Mouse (Mus musculus): ENCODE data around the gene Tmppe. TPM values are rescaled to one million over a fixed set of nuclear protein-coding genes. Genes with fewer than 3 reads are reported as not detected.

Tmppe gene
- polyA plus RNA-seq (2014; fragmentation: Illumina TruSeq; extraction: RNeasy Lipid Tissue Mini Kit (QIAGEN cat#74804); ENCODE audit: low read depth, low replicate concordance) = 0.43 TPM

GRCm38 (mm10) chr9:114400949-114401684 lies at the start of gene Tmppe, which contains the start of gene Glb1:
Gene Tmppe, plus strand, starts transcription at chr9:114401105.
Gene Glb1, plus strand, starts transcription at chr9:114401076.

DNA sequence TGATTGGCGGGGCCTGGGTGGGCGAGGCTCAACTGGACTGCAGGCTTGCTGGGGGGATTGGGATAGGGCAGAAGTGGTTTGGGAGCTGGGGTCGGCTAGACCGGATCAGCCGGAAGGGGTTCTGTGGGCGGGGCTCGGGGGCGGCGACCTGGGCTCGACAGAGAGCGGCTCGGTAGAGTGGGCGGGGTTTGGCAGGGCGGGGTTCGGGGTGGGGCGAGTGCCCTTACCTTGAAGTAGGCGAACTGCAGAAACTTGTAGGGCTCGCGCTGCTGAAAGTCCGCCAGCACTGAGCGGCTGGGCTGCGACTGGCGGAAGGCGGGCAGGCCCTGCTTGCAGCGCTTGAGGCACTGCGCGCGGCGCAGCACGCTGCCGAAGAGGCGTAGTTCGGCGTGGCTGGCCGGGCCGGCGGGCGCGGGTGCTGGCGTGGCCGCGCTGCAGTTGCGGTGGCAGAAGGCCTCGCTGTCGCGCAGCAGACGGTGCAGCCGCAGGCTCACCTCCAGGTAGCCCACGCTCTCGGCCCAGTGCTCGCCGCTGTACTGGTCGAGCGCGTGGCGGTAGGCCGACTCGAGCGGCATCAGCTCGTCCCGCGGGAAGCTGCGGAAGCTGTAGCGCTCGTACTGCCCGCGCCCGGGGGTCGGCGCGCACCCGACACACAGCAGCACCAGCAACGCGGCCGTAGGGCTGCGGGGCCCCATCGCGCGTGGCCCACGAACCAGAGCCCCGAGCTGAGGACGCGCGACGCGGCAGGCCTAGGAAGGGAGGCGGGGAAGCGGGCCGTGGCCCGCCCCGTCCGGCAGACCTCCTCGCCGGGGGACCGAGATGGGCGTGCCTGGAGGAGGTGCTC lies 10.8 kb upstream of the Tmppe start, which contains the start of gene Crtap:
Gene Crtap, minus strand, starts transcription at position 771 of the 844 bp plus-strand sequence.

Other genes with a start within 250 kb of the Tmppe start
- not detected for gene Bcl2a1c, start 71.0 kb upstream of the Tmppe start, polyA plus RNA-seq (2014; fragmentation: Illumina TruSeq; extraction: RNeasy Lipid Tissue Mini Kit (QIAGEN cat#74804); ENCODE audit: low read depth, low replicate concordance)
- gene Crtap, start 10.4 kb upstream of the Tmppe start, polyA plus RNA-seq (2014; fragmentation: Illumina TruSeq; extraction: RNeasy Lipid Tissue Mini Kit (QIAGEN cat#74804); ENCODE audit: low read depth, low replicate concordance) = 23.8 TPM
- 4.2 TPM for gene Glb1, start within 50 bp of the Tmppe start, polyA plus RNA-seq (2014; fragmentation: Illumina TruSeq; extraction: RNeasy Lipid Tissue Mini Kit (QIAGEN cat#74804); ENCODE audit: low read depth, low replicate concordance)
- gene Ccr4, start 103.8 kb downstream of the Tmppe start, polyA plus RNA-seq (2014; fragmentation: Illumina TruSeq; extraction: RNeasy Lipid Tissue Mini Kit (QIAGEN cat#74804); ENCODE audit: low read depth, low replicate concordance) = 0.57 TPM
- not detected for gene C130032M10Rik, start 114.6 kb downstream of the Tmppe start, polyA plus RNA-seq (2014; fragmentation: Illumina TruSeq; extraction: RNeasy Lipid Tissue Mini Kit (QIAGEN cat#74804); ENCODE audit: low read depth, low replicate concordance)
- gene Trim71, start 163.3 kb downstream of the Tmppe start, polyA plus RNA-seq (2014; fragmentation: Illumina TruSeq; extraction: RNeasy Lipid Tissue Mini Kit (QIAGEN cat#74804); ENCODE audit: low read depth, low replicate concordance) = 0.97 TPM
- 58.6 TPM for gene Cnot10, start 239.1 kb downstream of the Tmppe start, polyA plus RNA-seq (2014; fragmentation: Illumina TruSeq; extraction: RNeasy Lipid Tissue Mini Kit (QIAGEN cat#74804); ENCODE audit: low read depth, low replicate concordance)

Data from testis, adult 10 weeks (tissue).